Mouse (Mus musculus) adrenal gland, adult 2 months (tissue): ENCODE measurements around the gene Grm8. TPM values are rescaled to one million over a fixed set of nuclear protein-coding genes. Genes with fewer than 3 reads are reported as not detected.

Experiments used
- DNase-seq: peaks from one replicate; pipeline ENCODE4 v3.0.0; 2021
- polyA plus RNA-seq: library from polyadenylated mRNA; depleted of rRNA; stranded (reverse); fragments of >200 nt; gene quantifications from 2 replicates; pipeline ENCODE4 v1.2.3, GENCODE M21; 2012
- total RNA-seq, 2 experiments: library from RNA; stranded (reverse); gene quantifications; 2 replicates each; pipeline ENCODE4 v1.2.3; 2021

The Grm8 gene
- total and polyA plus RNA-seq, 3 experiments = 0.03 to 0.75 (median 0.55) TPM

DNA sequence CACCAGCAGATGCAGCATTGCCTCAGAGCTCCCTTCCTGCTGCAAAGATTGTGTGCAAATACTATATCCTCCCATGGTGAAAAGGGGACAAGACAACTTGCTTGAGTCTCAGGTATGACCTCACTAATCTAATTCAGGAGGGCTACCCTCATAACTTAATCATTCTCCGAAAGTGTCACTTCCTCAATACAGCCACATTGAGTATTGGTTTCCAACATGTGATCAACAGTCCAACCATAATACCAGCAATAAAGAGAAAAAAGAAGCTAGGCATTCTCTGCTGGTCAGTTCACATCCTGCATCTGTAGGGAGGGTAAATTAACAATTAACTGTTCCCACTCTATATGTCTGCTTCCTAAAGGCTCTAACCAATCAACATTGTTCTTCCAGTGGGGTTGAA, 94.2 kb downstream of the Grm8 start:
- DNase-seq = no peak

GRCm38 (mm10) chr6:28032006-28032405, 103.0 kb downstream of the Grm8 start:
- DNase-seq = no peak

DNA sequence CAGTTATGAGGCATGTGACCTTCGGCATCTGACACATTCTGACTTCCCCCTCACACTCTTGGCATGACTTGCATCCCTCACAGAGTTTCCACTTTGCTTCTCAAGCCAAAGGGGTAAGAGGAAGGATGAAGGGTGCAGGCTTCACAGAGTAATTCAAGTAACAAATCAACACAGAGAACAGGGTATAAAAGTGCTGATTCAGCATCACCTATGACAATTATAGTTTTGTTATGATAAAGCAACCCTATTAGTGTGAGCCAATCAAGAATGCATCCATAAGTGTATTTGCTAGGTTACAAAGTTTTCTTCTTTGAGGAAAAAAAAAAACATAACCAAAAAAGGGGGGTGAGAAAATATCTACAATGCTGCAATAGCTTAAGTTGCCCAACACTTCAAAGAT, 117.3 kb downstream of the Grm8 start:
- DNase-seq = no peak

DNA sequence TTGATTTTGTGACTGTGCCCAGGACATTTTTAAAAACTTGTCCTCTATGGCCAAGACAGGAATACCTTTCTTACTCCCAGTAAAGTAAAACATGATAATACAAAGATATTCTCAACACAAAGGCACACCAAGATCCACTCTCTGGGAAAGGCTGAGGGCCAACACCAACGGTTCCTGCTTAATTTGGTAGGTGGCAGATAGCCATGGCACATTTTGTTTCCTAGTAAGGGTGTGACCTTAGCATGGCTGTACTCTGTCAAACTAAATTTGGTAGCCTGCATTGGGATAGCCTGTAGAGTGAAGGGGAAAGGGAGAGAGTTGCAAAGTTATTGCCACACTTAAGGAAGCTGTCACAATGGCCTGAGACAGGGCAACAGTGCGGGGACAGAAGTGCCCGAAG, 128.0 kb downstream of the Grm8 start:
- no peak for DNase-seq

DNA sequence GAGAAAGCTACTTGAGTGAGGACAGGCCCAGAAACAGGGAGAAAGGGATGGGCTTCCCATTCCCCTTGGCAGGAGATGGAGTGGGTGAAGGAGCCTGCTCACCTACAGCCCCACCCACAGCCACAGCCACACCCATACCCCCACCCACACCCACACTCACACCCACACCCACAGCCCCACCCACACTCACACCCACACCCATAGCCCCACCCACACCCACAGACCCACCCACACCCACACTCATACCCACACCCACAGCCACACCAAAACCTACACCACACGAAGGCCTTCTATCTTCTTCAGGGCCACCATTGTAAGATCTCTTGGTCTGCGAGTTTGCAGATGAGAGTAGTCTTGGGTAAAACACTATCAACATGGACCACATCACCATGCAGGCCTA, 137.7 kb downstream of the Grm8 start:
- no peak for DNase-seq

DNA sequence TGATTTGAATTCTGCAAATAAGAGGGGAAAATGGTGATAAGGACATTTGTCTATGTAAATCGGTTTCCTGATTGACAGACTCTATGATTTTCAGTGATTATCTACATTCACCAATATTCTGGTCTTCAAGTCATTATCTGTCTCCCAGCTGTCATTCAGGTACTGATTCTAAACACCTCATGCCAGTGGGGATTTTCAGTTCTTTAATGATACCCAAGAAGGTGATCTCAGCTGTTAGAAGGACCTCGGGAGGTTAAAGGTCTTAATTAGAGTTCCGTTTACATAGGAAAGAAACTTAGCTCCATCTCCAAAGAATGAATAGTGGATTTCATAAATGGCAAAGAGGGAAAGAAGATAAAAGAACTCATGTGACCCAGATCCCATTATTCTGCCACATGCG, 143.7 kb downstream of the Grm8 start:
- DNase-seq = no peak

GRCm38 (mm10) chr6:27982598-27982997, 152.4 kb downstream of the Grm8 start:
- no peak for DNase-seq

DNA sequence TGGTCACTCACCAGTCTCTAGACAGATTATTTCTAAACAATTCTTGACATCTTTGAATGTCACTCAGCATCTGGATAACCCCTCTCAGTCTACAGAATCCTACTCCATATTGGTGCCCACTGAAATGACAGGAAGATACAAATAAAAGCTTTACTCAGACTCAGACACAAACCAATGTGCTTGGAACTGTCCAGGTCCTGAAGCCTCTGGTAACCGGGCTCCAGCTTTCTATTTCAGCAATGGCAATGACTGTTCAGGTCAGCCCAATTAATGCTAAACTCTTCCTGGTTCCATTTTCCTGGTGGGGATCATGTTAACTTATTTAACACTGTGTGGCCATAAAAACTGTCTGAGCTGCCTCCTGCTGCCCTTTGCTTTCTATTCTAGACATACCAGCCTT, 153.0 kb downstream of the Grm8 start:
- DNase-seq = no peak

GRCm38 (mm10) chr6:27977361-27977760, 157.6 kb downstream of the Grm8 start:
- no peak for DNase-seq

DNA sequence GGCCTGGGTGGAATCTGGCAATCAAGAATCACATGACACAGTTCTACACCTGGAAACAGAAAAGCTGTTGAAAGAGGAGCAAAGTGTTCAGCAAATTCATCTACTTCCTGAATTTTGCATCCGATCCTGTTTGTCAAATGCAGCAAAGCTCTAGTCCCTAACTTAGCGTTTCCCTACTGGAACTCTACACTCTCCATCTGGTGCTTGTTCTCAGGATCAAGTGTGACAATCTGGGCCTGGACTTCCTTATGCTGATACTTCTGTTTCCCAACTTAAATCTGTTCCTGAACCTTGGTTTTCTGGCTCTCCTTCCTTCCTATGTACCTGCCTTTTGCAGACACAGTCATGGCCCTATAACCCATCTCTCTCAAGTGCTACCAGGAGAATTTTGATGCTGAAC, 166.1 kb downstream of the Grm8 start:
- DNase-seq = no peak

GRCm38 (mm10) chr6:27967037-27967436, 167.9 kb downstream of the Grm8 start:
- no peak for DNase-seq

GRCm38 (mm10) chr6:27965237-27965636, 169.7 kb downstream of the Grm8 start:
- no peak for DNase-seq

GRCm38 (mm10) chr6:27963887-27964286, 171.1 kb downstream of the Grm8 start:
- DNase-seq = no peak

GRCm38 (mm10) chr6:27956278-27956857, 178.6 kb downstream of the Grm8 start:
- DNase-seq = no peak

- no peak for DNase-seq
Measured at GRCm38 (mm10) chr6:27951433-27951832, 183.5 kb downstream of the Grm8 start.

GRCm38 (mm10) chr6:27928058-27928457, 206.9 kb downstream of the Grm8 start:
- no peak for DNase-seq

- DNase-seq = no peak
Measured at GRCm38 (mm10) chr6:27913281-27913680, 221.7 kb downstream of the Grm8 start.

DNA sequence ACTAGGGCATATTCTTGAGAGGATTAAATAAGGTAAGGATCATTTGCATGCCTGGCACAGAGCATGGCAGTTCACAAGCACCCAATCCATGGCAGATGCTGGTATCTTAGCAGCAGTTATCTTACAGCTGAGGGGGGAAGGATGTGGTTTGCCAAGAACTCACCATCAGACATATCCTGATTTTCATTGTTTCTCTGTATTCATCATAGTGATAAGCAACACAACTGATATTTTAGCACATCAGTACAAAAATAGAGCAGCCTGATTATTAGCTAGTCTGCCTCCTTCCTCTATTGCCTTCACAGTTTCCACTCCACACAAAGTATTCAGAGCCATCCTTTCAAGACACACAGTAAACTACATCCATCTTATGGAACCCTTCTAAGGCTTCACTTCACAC, 230.6 kb downstream of the Grm8 start:
- DNase-seq = no peak

GRCm38 (mm10) chr6:27902224-27902623, 232.8 kb downstream of the Grm8 start:
- DNase-seq = no peak

DNA sequence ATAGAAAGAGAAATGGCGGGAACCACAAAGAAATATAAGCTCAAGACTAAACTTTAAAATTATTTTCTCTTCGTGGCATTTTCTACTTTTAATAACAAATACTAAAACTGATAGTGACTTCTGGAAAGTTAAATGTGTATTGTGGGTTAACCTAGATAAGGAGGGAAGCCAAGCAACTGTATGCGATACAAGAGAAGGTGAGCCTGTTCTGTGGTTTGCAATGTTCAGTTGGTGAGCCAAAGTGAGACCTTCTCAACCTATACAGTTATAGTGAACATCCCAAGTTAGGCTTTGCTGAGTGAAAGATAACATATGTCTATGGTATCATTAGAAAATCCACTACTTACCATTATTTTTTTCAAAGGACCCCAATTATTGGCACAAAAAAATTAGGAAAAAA, 233.6 kb downstream of the Grm8 start:
- DNase-seq = no peak

DNA sequence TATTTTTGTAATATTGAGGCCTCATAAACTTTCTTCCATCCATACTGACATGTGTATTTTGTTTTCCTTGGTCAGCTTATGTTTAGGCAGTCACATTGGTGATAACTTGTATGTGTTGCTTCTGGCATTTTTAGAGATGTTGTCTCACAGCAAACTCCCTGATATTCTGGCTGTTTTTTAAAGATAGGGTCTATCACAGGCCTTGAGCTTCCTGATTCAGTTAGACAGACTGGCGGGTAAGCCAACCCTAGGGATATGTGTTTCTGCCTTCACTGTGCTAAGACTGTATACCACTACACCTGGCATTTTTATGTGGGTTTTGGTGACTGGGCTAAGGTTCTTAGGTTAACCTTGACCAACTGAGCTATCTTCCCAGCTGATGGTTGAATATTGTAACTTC, 239.8 kb downstream of the Grm8 start:
- no peak for DNase-seq

DNA sequence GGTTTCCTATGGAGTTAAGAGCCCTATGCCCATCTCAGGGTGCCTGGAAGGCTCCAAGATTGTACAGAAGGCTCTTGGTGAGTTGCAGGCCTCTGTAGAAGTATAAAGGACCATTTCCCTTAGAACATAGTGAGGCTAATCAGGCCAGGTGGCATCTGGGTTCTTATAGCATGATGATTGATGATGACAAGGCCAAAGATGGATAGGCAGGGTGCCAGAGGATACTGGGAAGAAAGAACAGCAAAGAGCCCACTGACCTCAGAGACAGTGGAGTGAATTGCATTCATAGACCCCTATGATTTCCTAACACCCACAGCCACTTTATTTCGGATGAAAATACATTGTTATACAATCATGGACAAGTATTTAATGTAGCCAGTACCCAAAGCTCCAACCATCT, 242.1 kb downstream of the Grm8 start:
- DNase-seq = no peak

GRCm38 (mm10) chr6:27888391-27888790, 246.6 kb downstream of the Grm8 start:
- DNase-seq = no peak

DNA sequence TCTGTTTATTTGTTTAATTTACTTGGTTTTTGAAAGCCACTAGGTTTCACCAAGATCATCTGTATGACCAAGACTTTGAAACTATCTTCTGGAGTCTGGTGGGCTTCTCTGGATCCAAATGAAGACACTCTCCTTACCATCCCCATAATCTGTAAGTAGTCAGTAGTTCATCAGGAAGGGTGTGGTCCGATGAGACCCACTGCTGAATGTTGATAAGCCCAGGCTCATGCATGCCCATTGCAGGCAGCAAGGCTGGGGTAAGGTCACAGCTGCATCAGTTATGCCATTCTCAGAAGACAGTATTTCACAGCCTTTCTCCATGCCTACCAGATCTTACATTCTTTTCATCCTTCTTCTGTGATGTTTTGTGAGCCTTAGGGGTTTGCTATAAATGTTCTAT, 247.1 kb downstream of the Grm8 start:
- DNase-seq = no peak

GRCm38 (mm10) chr6:27885786-27886185, 249.2 kb downstream of the Grm8 start:
- DNase-seq = no peak
